30 mouse cellular contexts compared by ENCODE assay signal in the genomic region with DNA sequence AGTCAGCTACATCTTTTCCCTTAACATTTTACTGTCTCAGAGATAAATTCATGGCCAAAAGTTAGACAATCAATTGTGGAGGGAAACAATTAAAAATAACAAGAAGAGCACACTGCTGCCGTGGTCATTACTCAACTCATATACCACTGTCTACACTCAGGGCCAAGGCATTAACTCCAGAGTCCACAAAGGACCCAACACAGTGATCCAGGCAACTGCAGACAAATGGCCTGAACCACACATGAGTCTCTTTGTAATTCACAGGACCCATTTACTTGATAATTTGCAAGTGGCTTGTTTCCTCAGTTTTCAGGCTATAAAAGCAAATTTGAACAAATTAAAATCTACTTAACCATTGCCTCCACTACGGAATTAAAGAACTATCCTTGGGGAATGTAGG.
"Had no signal": no experiment of that assay in that cellular context is flagged by ENCODE, and none has a peak within 500 bp of the region (broad histone marks: within the 10 kb centered on the region; RNA-seq: fewer than 3 reads in every experiment).

No protein-coding gene starts in this region.

- H3K4me2 ChIP-seq: limb, embryonic 12.5 days; limb, embryonic 13.5 days; limb, embryonic 15.5 days; liver, embryonic 11.5 days; liver, embryonic 12.5 days; liver, embryonic 13.5 days; liver, embryonic 15.5 days; lung, embryonic 14.5 days; lung, embryonic 15.5 days; midbrain, embryonic 12.5 days; midbrain, embryonic 13.5 days; midbrain, embryonic 15.5 days had no signal

- H3K27ac ChIP-seq: left cerebral cortex, adult 2 months; limb, embryonic 10.5 days; limb, embryonic 12.5 days; limb, embryonic 13.5 days; limb, embryonic 15.5 days; liver, embryonic 12.5 days; liver, embryonic 13.5 days; liver, embryonic 14.5 days; liver, embryonic 15.5 days; lung, embryonic 15.5 days; macrophage; midbrain, embryonic 10.5 days; midbrain, embryonic 12.5 days; midbrain, embryonic 13.5 days; midbrain, embryonic 15.5 days had no signal

- DNase-seq: left cerebral cortex, postnatal 4 days; liver; liver, embryonic 13.5 days; liver, postnatal 0 days; lung, adult 18-20 months; lung, adult 2 months; lung, embryonic 14.5 days; lung, postnatal 10 days; lung, postnatal 14 days; lung, postnatal 36 days; lung, postnatal 4 days; midbrain, embryonic 14.5 days had no signal

- H3K4me1 ChIP-seq: limb, embryonic 10.5 days; limb, embryonic 12.5 days; limb, embryonic 13.5 days; limb, embryonic 15.5 days; liver, embryonic 12.5 days; liver, embryonic 13.5 days; liver, embryonic 15.5 days; lung, embryonic 15.5 days; megakaryocyte, embryonic 14.5 days; midbrain, embryonic 12.5 days had no signal

- H3K27me3 ChIP-seq: limb, embryonic 12.5 days; limb, embryonic 13.5 days; limb, embryonic 15.5 days; liver, embryonic 12.5 days; liver, embryonic 13.5 days; liver, embryonic 15.5 days; lung, embryonic 15.5 days; megakaryocyte, embryonic 14.5 days; midbrain, embryonic 15.5 days had no signal

- ATAC-seq: liver, embryonic 12.5 days; liver, postnatal 0 days; lung, postnatal 0 days; midbrain, embryonic 13.5 days; midbrain, embryonic 15.5 days had no signal

- H3K4me3 ChIP-seq: left cerebral cortex, adult 2 months; limb, embryonic 10.5 days; limb, embryonic 12.5 days; limb, embryonic 13.5 days; limb, embryonic 15.5 days; liver, embryonic 12.5 days; liver, embryonic 13.5 days; liver, embryonic 15.5 days; lung, embryonic 15.5 days; megakaryocyte, embryonic 14.5 days; midbrain, embryonic 10.5 days; midbrain, embryonic 12.5 days; midbrain, embryonic 13.5 days; midbrain, embryonic 15.5 days; myocyte had no signal

- H3K36me3 ChIP-seq: limb, embryonic 10.5 days; limb, embryonic 12.5 days; limb, embryonic 13.5 days; limb, embryonic 15.5 days; liver, embryonic 12.5 days; liver, embryonic 13.5 days; liver, embryonic 15.5 days; lung, embryonic 15.5 days; midbrain, embryonic 10.5 days; midbrain, embryonic 12.5 days; midbrain, embryonic 13.5 days; midbrain, embryonic 15.5 days had no signal

- H3K9ac ChIP-seq: limb, embryonic 12.5 days; limb, embryonic 13.5 days; limb, embryonic 15.5 days; liver, embryonic 12.5 days; liver, embryonic 13.5 days; liver, embryonic 14.5 days; liver, embryonic 15.5 days; liver, postnatal 0 days; lung, embryonic 14.5 days; lung, embryonic 15.5 days; midbrain, embryonic 12.5 days; midbrain, embryonic 13.5 days; midbrain, embryonic 15.5 days had no signal

- H3K9me3 ChIP-seq: limb, embryonic 10.5 days; limb, embryonic 12.5 days; limb, embryonic 13.5 days; limb, embryonic 15.5 days; liver, embryonic 12.5 days; liver, embryonic 13.5 days; liver, embryonic 15.5 days; lung, embryonic 15.5 days; midbrain, embryonic 10.5 days; midbrain, embryonic 12.5 days; midbrain, embryonic 13.5 days; midbrain, embryonic 15.5 days had no signal
